Mouse (Mus musculus) kidney, embryonic 15.5 days (tissue): ENCODE results near the gene Trim17. TPM values are rescaled to one million over a fixed set of nuclear protein-coding genes. Genes with fewer than 3 reads are reported as not detected.
A peak's percentile ranks its signal among the peaks of the same experiment; 100 is the strongest.

Source experiments
- ATAC-seq: fragments of 200-750 bp; cut with Nextera tagmentation; replicated peaks from 2 replicates; pipeline ENCODE4 v1.8.0; 2017; ENCODE audit warnings: moderate TSS enrichment; ENCODE audit not compliant: low FRiP score
- H3K27ac ChIP-seq: fragments of 300-500 bp; sonication (generic); 2 replicates; pipeline ENCODE4 v1.5.1; 2015; ENCODE audit warnings: mild to moderate bottlenecking, inconsistent platforms
- H3K27me3 ChIP-seq: fragments of 300-500 bp; sonication (generic); 2 replicates; pipeline ENCODE4 v1.6.1; 2015; ENCODE audit warnings: inconsistent platforms
- H3K36me3 ChIP-seq: fragments of 300-500 bp; sonication (generic); 2 replicates; pipeline ENCODE4 v1.6.1; 2015; ENCODE audit warnings: inconsistent platforms
- H3K4me1 ChIP-seq: fragments of 300-500 bp; sonication (generic); 2 replicates; pipeline ENCODE4 v1.6.1; 2015; ENCODE audit warnings: inconsistent platforms
- H3K4me2 ChIP-seq: fragments of 300-500 bp; sonication (generic); 2 replicates; pipeline ENCODE4 v1.6.1; 2015; ENCODE audit warnings: moderate library complexity, mild to moderate bottlenecking, inconsistent platforms
- H3K4me3 ChIP-seq: fragments of 300-500 bp; sonication (generic); replicated peaks from 2 replicates; pipeline ENCODE4 v1.5.1; 2015; ENCODE audit warnings: mild to moderate bottlenecking, inconsistent platforms
- H3K9ac ChIP-seq: fragments of 300-500 bp; sonication (generic); 2 replicates; pipeline ENCODE4 v1.6.1; 2015; ENCODE audit warnings: mild to moderate bottlenecking, inconsistent platforms
- H3K9me3 ChIP-seq: fragments of 300-500 bp; sonication (generic); replicated peaks from 2 replicates; pipeline ENCODE4 v1.6.1; 2016; ENCODE audit warnings: inconsistent platforms
- WGBS: fragments of 180-500 bp; shearing (Covaris S2); methylation state at CpG from one replicate; pipeline ENCODE4 v1.1.7; 2015; ENCODE audit warnings: mixed read lengths; 5-methylcytosine and 5-hydroxymethylcytosine counted together
- polyA plus RNA-seq: library from polyadenylated mRNA; unstranded; fragments of >200 nt; fragmentation: Nextera tagmentation; extraction: Ambion mirVana; gene quantifications from 2 replicates; pipeline ENCODE4 v1.2.1, GENCODE M21; 2015

Trim17 gene
- polyA plus RNA-seq, 1 experiment from 2014 or later = 0.58 TPM

GRCm38 (mm10) chr11:58927790-58928651 is 26.5 kb upstream of the Trim17 start:
- ATAC-seq = peak; percentile 75
- Histone ChIP-seq H3K27ac (peak overlapping the region; percentile 74), H3K36me3 (peaks cover 23% of the 10 kb centered on the region), H3K4me2 (peak overlapping the region; percentile 45), H3K4me1 (peaks cover 14% of the 10 kb centered on the region; the same call in 1 of the 2 replicates), H3K27me3 (no peaks in the 10 kb centered on the region), H3K9ac (0 out of 2 replicates have a peak overlapping the region, but pooled peaks have one; percentile 14), H3K9me3 (no peaks in the 10 kb centered on the region), H3K4me3 (peak overlapping the region; percentile 26)
- WGBS = 34% methylated on average over 20 of the region's 20 CpGs

- no peaks in the 10 kb centered on the region for H3K27me3 ChIP-seq
- WGBS = 80% methylated on average over 4 of the region's 4 CpGs
- peaks cover 34% of the 10 kb centered on the region for H3K36me3 ChIP-seq
- H3K4me1 ChIP-seq = peaks cover 14% of the 10 kb centered on the region; the same call in 1 of the 2 replicates
- peak overlapping the region; percentile 22; the same call in 1 of the 2 replicates for H3K27ac ChIP-seq
- no peaks in the 10 kb centered on the region for H3K9me3 ChIP-seq
- no peak overlapping the region for H3K9ac ChIP-seq
- ATAC-seq = no peak
- H3K4me2 ChIP-seq = no peak overlapping the region
- no peak overlapping the region for H3K4me3 ChIP-seq
Observed at GRCm38 (mm10) chr11:58929055-58929454, 25.4 kb upstream of the Trim17 start.

GRCm38 (mm10) chr11:58929641-58930040 is 24.8 kb upstream of the Trim17 start:
- Histone ChIP-seq H3K9me3 (no peaks in the 10 kb centered on the region), H3K9ac (no peak overlapping the region), H3K27me3 (no peaks in the 10 kb centered on the region), H3K36me3 (peaks cover 40% of the 10 kb centered on the region), H3K27ac (peak overlapping the region; percentile 73), H3K4me1 (peaks cover 14% of the 10 kb centered on the region; the same call in 1 of the 2 replicates), H3K4me2 (no peak overlapping the region), H3K4me3 (no peak overlapping the region)
- ATAC-seq = no peak
- 45% methylated on average over 3 of the region's 3 CpGs for WGBS

- no peaks in the 10 kb centered on the region for H3K9me3 ChIP-seq
- no peak overlapping the region for H3K4me3 ChIP-seq
- peaks cover 14% of the 10 kb centered on the region; the same call in 1 of the 2 replicates for H3K4me1 ChIP-seq
- no peak overlapping the region for H3K27ac ChIP-seq
- no peak overlapping the region for H3K9ac ChIP-seq
- no peak for ATAC-seq
- 92% methylated on average over 3 of the region's 3 CpGs for WGBS
- H3K27me3 ChIP-seq = no peaks in the 10 kb centered on the region
- H3K36me3 ChIP-seq = peaks cover 43% of the 10 kb centered on the region
- H3K4me2 ChIP-seq = no peak overlapping the region
Observed at GRCm38 (mm10) chr11:58930254-58930653, 24.2 kb upstream of the Trim17 start.

- Histone ChIP-seq H3K4me2 (no peak overlapping the region), H3K4me3 (no peak overlapping the region), H3K9ac (no peak overlapping the region), H3K4me1 (peaks cover 15% of the 10 kb centered on the region), H3K27me3 (no peaks in the 10 kb centered on the region), H3K9me3 (no peaks in the 10 kb centered on the region), H3K27ac (no peak overlapping the region), H3K36me3 (peaks cover 56% of the 10 kb centered on the region)
- 57% methylated on average over 4 of the region's 4 CpGs for WGBS
- ATAC-seq = no peak
Observed at GRCm38 (mm10) chr11:58931576-58931975, 22.9 kb upstream of the Trim17 start.

GRCm38 (mm10) chr11:58937909-58938308 is 16.6 kb upstream of the Trim17 start:
- H3K27me3 ChIP-seq = no peaks in the 10 kb centered on the region
- H3K4me2 ChIP-seq = peak overlapping the region; percentile 91
- H3K4me1 ChIP-seq = peaks cover 23% of the 10 kb centered on the region
- H3K36me3 ChIP-seq = peaks cover 40% of the 10 kb centered on the region
- H3K27ac ChIP-seq = peak overlapping the region; percentile 96
- no peak for ATAC-seq
- no peaks in the 10 kb centered on the region for H3K9me3 ChIP-seq
- peak overlapping the region; percentile 99 for H3K9ac ChIP-seq
- WGBS = 1% methylated on average over 13 of the region's 13 CpGs
- peak overlapping the region; percentile 98 for H3K4me3 ChIP-seq

GRCm38 (mm10) chr11:58938322-58939087 is 16.0 kb upstream of the Trim17 start, which contains the start of gene Rnf187:
Gene Rnf187 (minus strand): TSS chr11:58938916.
- peaks cover 25% of the 10 kb centered on the region for H3K4me1 ChIP-seq
- H3K36me3 ChIP-seq = peaks cover 34% of the 10 kb centered on the region
- no peaks in the 10 kb centered on the region for H3K27me3 ChIP-seq
- peak within 1 kb of the TSS; percentile 91 for H3K4me2 ChIP-seq
- peak; percentile 96 for ATAC-seq
- peak within 1 kb of the TSS; percentile 99 for H3K9ac ChIP-seq
- WGBS = under 1% methylated on average over 92 of the region's 95 CpGs
- no peaks in the 10 kb centered on the region for H3K9me3 ChIP-seq
- H3K4me3 ChIP-seq = peak within 1 kb of the TSS; percentile 98
- peak within 1 kb of the TSS; percentile 96 for H3K27ac ChIP-seq

GRCm38 (mm10) chr11:58939088-58939439 is 15.4 kb upstream of the Trim17 start:
- H3K27me3 ChIP-seq = no peaks in the 10 kb centered on the region; the same call in 1 of the 2 replicates
- peak overlapping the region; percentile 91 for H3K4me2 ChIP-seq
- peaks cover 29% of the 10 kb centered on the region for H3K36me3 ChIP-seq
- H3K9ac ChIP-seq = peak overlapping the region; percentile 99
- H3K4me1 ChIP-seq = peaks cover 30% of the 10 kb centered on the region
- H3K4me3 ChIP-seq = peak overlapping the region; percentile 98
- ATAC-seq = peak; percentile 23; the same call in 1 of the 2 replicates
- WGBS = 14% methylated on average over 6 of the region's 6 CpGs
- no peaks in the 10 kb centered on the region for H3K9me3 ChIP-seq
- peak overlapping the region; percentile 96 for H3K27ac ChIP-seq

- H3K9me3 ChIP-seq = no peaks in the 10 kb centered on the region
- 0 out of 2 replicates have a peak overlapping the region, but pooled peaks have one; percentile 7 for H3K9ac ChIP-seq
- H3K36me3 ChIP-seq = no peaks in the 10 kb centered on the region
- H3K4me1 ChIP-seq = peaks cover 26% of the 10 kb centered on the region
- no peak for ATAC-seq
- 41% methylated on average over 5 of the region's 5 CpGs for WGBS
- 0 out of 2 replicates have a peak overlapping the region, but pooled peaks have one; percentile 7 for H3K4me2 ChIP-seq
- peak overlapping the region; percentile 18; the same call in 1 of the 2 replicates for H3K27ac ChIP-seq
- peaks cover 3% of the 10 kb centered on the region; the same call in 1 of the 2 replicates for H3K27me3 ChIP-seq
- no peak overlapping the region for H3K4me3 ChIP-seq
Observed at GRCm38 (mm10) chr11:58944136-58944535, 10.3 kb upstream of the Trim17 start.

- Histone ChIP-seq H3K27ac (peak overlapping the region; percentile 97; the same call in 1 of the 2 replicates), H3K4me2 (no peak overlapping the region; the same call in 1 of the 2 replicates), H3K27me3 (peaks cover 3% of the 10 kb centered on the region; the same call in 1 of the 2 replicates), H3K4me3 (no peak overlapping the region), H3K9me3 (no peaks in the 10 kb centered on the region), H3K4me1 (peaks cover 27% of the 10 kb centered on the region), H3K36me3 (no peaks in the 10 kb centered on the region), H3K9ac (no peak overlapping the region; the same call in 1 of the 2 replicates)
- 76% methylated on average over 3 of the region's 3 CpGs for WGBS
- no peak for ATAC-seq
Observed at GRCm38 (mm10) chr11:58947306-58947705, 7.2 kb upstream of the Trim17 start.

- 15% methylated on average over 23 of the region's 23 CpGs for WGBS
- H3K9ac ChIP-seq = peak overlapping the region; percentile 50
- H3K27me3 ChIP-seq = peaks cover 3% of the 10 kb centered on the region; the same call in 1 of the 2 replicates
- peaks cover 27% of the 10 kb centered on the region for H3K4me1 ChIP-seq
- no peaks in the 10 kb centered on the region for H3K36me3 ChIP-seq
- H3K9me3 ChIP-seq = no peaks in the 10 kb centered on the region
- peak; percentile 41; the same call in 1 of the 2 replicates for ATAC-seq
- peak overlapping the region; percentile 74 for H3K4me2 ChIP-seq
- peak overlapping the region; percentile 97 for H3K27ac ChIP-seq
- H3K4me3 ChIP-seq = peak overlapping the region; percentile 54
Observed at GRCm38 (mm10) chr11:58947798-58948528, 6.5 kb upstream of the Trim17 start.
